Mouse (Mus musculus) liver, adult 2 months (tissue): ENCODE measurements at regions not wholly inside any gene's neighbourhood (a gene's known extent, or its start where the extent isn't known, plus 50 kb on each side); places are given as distances from the start of the nearest gene placed in this dataset.

Source experiments
- CTCF ChIP-seq: fragments of 200-500 bp; IDR thresholded peaks from 2 replicates; pipeline ENCODE4 v1.5.1; 2011; ENCODE audit warnings: low read depth, low read length, control low read depth
- POLR2A ChIP-seq: fragments of 200-500 bp; IDR thresholded peaks from 2 replicates; pipeline ENCODE4 v1.6.1; 2011; ENCODE audit warnings: low read length, control low read depth; ENCODE audit not compliant: insufficient read depth; ENCODE audit errors: extremely low read depth

GRCm38 (mm10) chr2:114797291-114797650 is 142.5 kb upstream of the Dph6 start:
- TF ChIP-seq CTCF (no peak), POLR2A (no peak)
